In the genomic region with DNA sequence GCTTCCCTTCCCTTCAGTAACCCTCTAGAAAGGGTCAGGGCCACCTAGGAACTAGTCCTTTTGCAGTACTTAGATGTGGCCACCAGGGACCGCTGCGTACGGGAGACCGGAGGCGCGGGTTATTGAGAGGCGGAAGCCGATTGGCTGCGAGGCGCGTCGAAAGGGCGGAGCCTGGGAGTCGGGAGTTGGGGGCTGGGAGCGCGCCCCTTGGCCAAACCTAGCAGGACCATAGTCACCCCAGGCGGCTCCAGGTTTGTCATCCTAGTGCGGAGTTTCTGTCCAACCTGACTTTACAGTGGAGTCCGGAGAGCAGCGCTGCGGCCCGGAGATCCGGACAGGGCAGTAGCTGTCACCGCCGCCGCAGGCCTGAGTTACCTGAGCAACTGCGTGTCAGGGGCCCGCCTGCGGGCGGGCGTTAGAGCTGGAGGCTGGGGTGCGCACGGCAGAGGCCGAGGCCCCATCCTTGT, we compare ENCODE assay signal across 8 mouse cellular contexts. TPM values are rescaled to one million over a fixed set of nuclear protein-coding genes. Genes with fewer than 3 reads are reported as not detected.
DNase-seq lines count a peak whose midpoint lies in the region; ATAC-seq lines count a peak whose summit lies in the region.

No protein-coding gene starts in this region.

- no peaks in the 10 kb centered on the region for H3K27me3 ChIP-seq in intestine, embryonic 15.5 days (replicated peaks)

- peak overlapping the region; percentile 83 for H3K9ac ChIP-seq in intestine, embryonic 15.5 days

- DNase-seq in adrenal gland, adult 2 months = peak; percentile 95
- peak; percentile 96 for DNase-seq in embryo, embryonic 11 days
- DNase-seq in gastrocnemius, postnatal 25 days = peak; percentile 91
- peak; percentile 94 to 96 for DNase-seq in left cerebral cortex, postnatal 14 days (ENCODE audit: low spot score in 2 of 2)
- DNase-seq in right cerebral cortex, postnatal 14 days = peak; percentile 98
- DNase-seq in urinary bladder, postnatal 25 days (ENCODE audit: low spot score) = peak; percentile 93

- no peaks in the 10 kb centered on the region for H3K9me3 ChIP-seq in intestine, embryonic 15.5 days

- H3K4me1 ChIP-seq in intestine, embryonic 15.5 days (replicated peaks) = 0 out of 2 replicates have a peak, but pooled peaks cover 6% of the 10 kb centered on the region

- H3K4me3 ChIP-seq in intestine, embryonic 15.5 days (replicated peaks) = peak overlapping the region; percentile 89

- 0% methylated on average over 34 of the region's 34 CpGs for WGBS in intestine, embryonic 15.5 days

- no peaks in the 10 kb centered on the region for H3K36me3 ChIP-seq in intestine, embryonic 15.5 days

- intact Hi-C loops in left cerebral cortex, postnatal 14 days (cut with DNase I) = loop anchor here (2.0 kb wide), 1 partner anchor 150 kb away; no protein-coding TSS in a partner anchor

- ATAC-seq in intestine, embryonic 15.5 days = peak; percentile 94
- peak; percentile 75 for ATAC-seq in megakaryocyte-erythroid progenitor cell, adult 5-6 weeks (replicated peaks; ENCODE audit: low FRiP score, low TSS enrichment, poor library complexity, severe bottlenecking)

- H3K4me2 ChIP-seq in intestine, embryonic 15.5 days (replicated peaks) = peak overlapping the region; percentile 77

- H3K27ac ChIP-seq in intestine, embryonic 15.5 days = peak overlapping the region; percentile 51; the same call in 1 of the 2 replicates

RNA-seq across cellular contexts. Expression of gene Stim1, which starts 0.5 kb away (rescaled TPM):
- 10 to 100 TPM; 68.2 to 74.8 TPM for total RNA-seq in adrenal gland, adult 2 months (2021)
- 68.4 and 77.7 TPM in 2 replicates for polyA plus RNA-seq in adrenal gland, adult 2 months (2012; rRNA removed)
- 100 to 1,000 TPM; 169 to 171 TPM for total RNA-seq in gastrocnemius, postnatal 25 days (2021)
- 20.1 TPM in 2 replicates for polyA plus RNA-seq in intestine, embryonic 15.5 days (2015; fragmentation: Nextera tagmentation; extraction: Ambion mirVana)
- total RNA-seq in left cerebral cortex, postnatal 14 days (2021) = 10 to 100 TPM; 84.7 to 88.7 TPM
- 23.4 and 37.7 TPM in 2 replicates for total RNA-seq in megakaryocyte-erythroid progenitor cell, adult 5-6 weeks (2014; fragmentation: Nextera tagmentation)
- total RNA-seq in megakaryocyte-erythroid progenitor cell, adult 5-6 weeks (2017) = 18.4 and 19.4 TPM in 2 replicates

RNA-seq across cellular contexts. Expression of gene Rhog, which starts 11.3 kb away (rescaled TPM):
- 10 to 100 TPM; 48.0 to 62.7 TPM for total RNA-seq in adrenal gland, adult 2 months (2021)
- 60.0 and 69.0 TPM in 2 replicates for polyA plus RNA-seq in adrenal gland, adult 2 months (2012; rRNA removed)
- total RNA-seq in gastrocnemius, postnatal 25 days (2021) = 10 to 100 TPM; 14.6 to 15.5 TPM
- polyA plus RNA-seq in intestine, embryonic 15.5 days (2015; fragmentation: Nextera tagmentation; extraction: Ambion mirVana) = 60.2 and 62.1 TPM in 2 replicates
- total RNA-seq in left cerebral cortex, postnatal 14 days (2021) = 10 to 100 TPM; 19.5 to 26.0 TPM
- 145 and 157 TPM in 2 replicates for total RNA-seq in megakaryocyte-erythroid progenitor cell, adult 5-6 weeks (2014; fragmentation: Nextera tagmentation)
- total RNA-seq in megakaryocyte-erythroid progenitor cell, adult 5-6 weeks (2017) = 20.5 and 38.6 TPM in 2 replicates

RNA-seq across cellular contexts. Expression of gene Pgap2, which starts 57.1 kb away (rescaled TPM):
- total RNA-seq in adrenal gland, adult 2 months (2021) = 10 to 100 TPM; 62.6 to 96.0 TPM
- 320 and 360 TPM in 2 replicates for polyA plus RNA-seq in adrenal gland, adult 2 months (2012; rRNA removed)
- total RNA-seq in gastrocnemius, postnatal 25 days (2021) = 10 to 100 TPM; 19.5 to 24.9 TPM
- 98.9 and 109 TPM in 2 replicates for polyA plus RNA-seq in intestine, embryonic 15.5 days (2015; fragmentation: Nextera tagmentation; extraction: Ambion mirVana)
- total RNA-seq in left cerebral cortex, postnatal 14 days (2021) = 10 to 100 TPM; 26.3 to 27.6 TPM
- 40.0 and 41.2 TPM in 2 replicates for total RNA-seq in megakaryocyte-erythroid progenitor cell, adult 5-6 weeks (2014; fragmentation: Nextera tagmentation)
- 17.5 and 21.8 TPM in 2 replicates for total RNA-seq in megakaryocyte-erythroid progenitor cell, adult 5-6 weeks (2017)

RNA-seq across cellular contexts. Expression of gene Nup98, which starts 57.2 kb away (rescaled TPM):
- total RNA-seq in adrenal gland, adult 2 months (2021) = 10 to 100 TPM; 47.8 to 84.4 TPM
- polyA plus RNA-seq in adrenal gland, adult 2 months (2012; rRNA removed) = 10.1 and 13.5 TPM in 2 replicates
- 10 to 100 TPM; 19.9 to 22.9 TPM for total RNA-seq in gastrocnemius, postnatal 25 days (2021)
- 31.4 and 33.4 TPM in 2 replicates for polyA plus RNA-seq in intestine, embryonic 15.5 days (2015; fragmentation: Nextera tagmentation; extraction: Ambion mirVana)
- 10 to 100 TPM; 32.2 to 37.2 TPM for total RNA-seq in left cerebral cortex, postnatal 14 days (2021)
- 71.1 and 73.6 TPM in 2 replicates for total RNA-seq in megakaryocyte-erythroid progenitor cell, adult 5-6 weeks (2014; fragmentation: Nextera tagmentation)
- total RNA-seq in megakaryocyte-erythroid progenitor cell, adult 5-6 weeks (2017) = 50.4 and 59.9 TPM in 2 replicates

Comparison
In these comparisons a context has a peak if more than half of its experiments do, and no peak if none do; other contexts are left out.
1. Peak in every context shown above with its lines: DNase-seq, ATAC-seq, H3K4me3 ChIP-seq and H3K27ac ChIP-seq.